Mouse (Mus musculus): ENCODE results near the gene Cops2.

DNA sequence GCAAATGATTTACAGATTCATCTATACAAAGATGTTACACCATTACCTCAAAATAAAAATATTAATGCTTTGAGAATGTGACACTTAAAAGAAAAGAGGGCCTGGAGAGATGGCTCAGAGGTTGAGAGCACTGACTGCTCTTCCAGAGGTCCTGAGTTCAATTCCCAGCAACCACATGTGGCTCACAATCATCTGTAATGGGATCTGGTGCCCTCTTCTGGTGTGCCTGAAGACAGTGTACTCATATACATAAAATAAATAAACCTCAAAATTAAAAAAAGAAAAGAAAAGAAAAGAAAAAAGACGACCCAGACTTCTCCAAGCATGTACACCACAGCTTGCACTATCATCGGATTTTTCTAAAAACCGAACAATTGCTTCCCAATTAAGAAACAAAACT is 1.2 kb downstream of the Cops2 start:
- TF ChIP-seq CTCF (IDR thresholded peaks at IDR 0.05; ENCODE audit: borderline replicate concordance, control insufficient read depth, extremely low read depth, insufficient read depth, low read length, poor library complexity) (no peak), POLR2A (IDR thresholded peaks at IDR 0.05; ENCODE audit: control insufficient read depth, extremely low read depth, insufficient read depth, low read length, poor library complexity) (no peak)
